Mouse (Mus musculus): ENCODE data around the gene Ctxn1.

DNA sequence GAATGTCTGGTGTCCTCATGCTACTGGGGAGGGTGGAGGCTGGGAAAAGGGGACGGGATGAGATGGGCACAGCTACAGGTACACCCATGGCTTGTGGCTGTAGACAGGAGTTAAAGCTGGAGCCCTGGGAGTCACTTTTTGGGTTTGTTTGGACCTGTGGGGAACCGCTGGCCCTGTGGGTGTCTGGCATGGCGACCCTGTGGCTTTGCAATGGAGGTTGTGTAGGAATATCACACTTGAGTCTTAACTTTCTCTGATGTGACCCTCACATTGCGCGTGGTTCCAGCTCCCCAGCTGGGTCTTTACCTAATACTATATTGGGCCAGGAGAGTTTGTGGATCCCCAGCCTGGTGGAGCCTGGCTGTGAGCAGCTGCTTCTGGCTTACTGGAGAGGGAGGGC is 14.0 kb downstream of the Ctxn1 start:
- TF ChIP-seq TAL1 (IDR thresholded peaks at IDR 0.05; ENCODE audit: low read length) (no peak), MXI1 (IDR thresholded peaks at IDR 0.05; ENCODE audit: low read depth, low read length) (no peak), POLR2A (IDR thresholded peaks at IDR 0.05; ENCODE audit: control insufficient read depth in 1 of 2, insufficient read depth in 1 of 2, low read depth in 1 of 2, low read length in 2 of 2, poor library complexity in 1 of 2) (no peak), TBP (IDR thresholded peaks at IDR 0.05; ENCODE audit: low read depth, low read length) (no peak), RAD21 (IDR thresholded peaks at IDR 0.05; ENCODE audit: low read depth, low read length) (no peak)

Data from MEL (cell line).